Mouse (Mus musculus) embryonic stem cell, embryonic (primary cell): ENCODE measurements around the gene Rnf123.

ENCODE experiments used
- CTCF ChIA-PET, 4 experiments: fragments of 300-600 bp in 2 of 4; fragments of 350-600 bp in 2 of 4; sonication (Branson Sonifier 250); formaldehyde crosslinking; loops; one replicate each; lab custom pipeline; 2022; ENCODE audit warnings: inconsistent platforms in 2 of 4; lab: Charles Lee
- POLR2A ChIA-PET, 4 experiments: fragments of 300-600 bp in 2 of 4; fragments of 350-600 bp in 2 of 4; sonication (Branson Sonifier 250); formaldehyde crosslinking; loops; one replicate each; lab custom pipeline; 2022; ENCODE audit warnings: antibody characterized with exemption in 4 of 4, inconsistent platforms in 1 of 4; lab: Charles Lee

The Rnf123 gene

GRCm38 (mm10) chr9:108002778-108003530 lies 80.2 kb downstream of the Rnf123 start:
- ChIA-PET POLR2A (interaction anchor here (0.6 to 4.0 kb wide), 92 partner anchors 8 to 1621 kb away, joined by 3 to 32 read pairs (median 5); partner anchors contain the start of genes Amigo3 (in 3 of the 4), Cdhr4 (in 3 of the 4), Gmppb (in 3 of the 4) and Inka1 (in 3 of the 4)), CTCF (interaction anchor here in 3 of 4 experiments (0.6 to 2.6 kb wide), 22 partner anchors 11 to 309 kb away, joined by 3 to 10 read pairs (median 5); partner anchors contain the start of genes Inka1 (in 2 of the 3), Amigo3 (in 1 of the 3) and Cdhr4 (in 1 of the 3))

DNA sequence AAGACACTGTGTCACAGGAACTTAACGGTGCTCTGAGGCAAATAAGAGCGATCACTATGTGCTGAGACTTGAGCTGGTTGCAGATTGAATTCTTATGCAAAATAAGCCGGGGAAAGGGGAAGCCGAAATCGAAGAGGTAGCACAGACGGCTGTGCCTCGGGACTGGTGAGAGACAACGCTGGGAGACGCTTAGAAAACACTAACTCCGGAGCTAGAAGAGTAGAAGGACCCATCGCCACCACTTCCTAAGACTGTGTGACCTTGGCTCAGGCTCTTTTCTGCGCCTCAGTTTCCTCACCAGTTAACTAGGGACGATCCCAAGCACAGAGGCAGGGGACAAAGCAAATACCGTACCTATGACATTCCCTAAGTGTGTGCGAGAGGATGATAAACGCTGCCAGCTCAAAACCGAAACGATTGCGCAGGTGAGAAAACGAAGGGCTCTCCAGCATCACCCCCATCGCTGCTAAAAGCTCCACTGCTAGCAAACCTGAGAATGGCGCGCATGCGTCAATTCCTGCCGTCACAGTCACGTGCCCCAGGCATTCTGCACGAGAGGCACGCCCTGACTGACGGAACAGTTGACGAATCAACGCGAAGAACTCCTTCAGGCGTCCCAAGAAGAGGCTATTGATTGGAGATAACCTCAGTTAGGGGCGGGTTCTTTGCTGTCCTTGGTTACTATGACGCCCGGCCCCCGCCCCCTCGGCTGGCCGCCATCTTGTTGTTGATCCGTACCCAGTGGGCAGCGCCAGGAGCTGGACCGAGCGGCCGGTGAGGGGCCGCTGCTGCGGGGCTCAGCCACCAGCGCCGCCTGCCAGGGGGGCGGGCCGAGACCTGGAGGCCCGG lies 81.0 kb downstream of the Rnf123 start, which contains the start of gene Ip6k1:
Gene Ip6k1, plus strand, starts transcription at position 580 of the 849 bp plus-strand sequence.
- ChIA-PET POLR2A (interaction anchor here in 3 of 4 experiments (0.5 to 4.0 kb wide), 94 partner anchors 8 to 1621 kb away, joined by 3 to 32 read pairs (median 5); partner anchors contain the start of genes Amigo3 (in 3 of the 3), Cdhr4 (in 3 of the 3), Gmppb (in 3 of the 3) and Inka1 (in 3 of the 3)), CTCF (interaction anchor here (0.6 to 2.6 kb wide), 22 partner anchors 10 to 308 kb away, joined by 3 to 10 read pairs (median 5); partner anchors contain the start of genes Inka1 (in 2 of the 4) and Cdhr4 (in 1 of the 4))
